Comparison of ENCODE assay signal across 18 mouse cellular contexts in the genomic region with DNA sequence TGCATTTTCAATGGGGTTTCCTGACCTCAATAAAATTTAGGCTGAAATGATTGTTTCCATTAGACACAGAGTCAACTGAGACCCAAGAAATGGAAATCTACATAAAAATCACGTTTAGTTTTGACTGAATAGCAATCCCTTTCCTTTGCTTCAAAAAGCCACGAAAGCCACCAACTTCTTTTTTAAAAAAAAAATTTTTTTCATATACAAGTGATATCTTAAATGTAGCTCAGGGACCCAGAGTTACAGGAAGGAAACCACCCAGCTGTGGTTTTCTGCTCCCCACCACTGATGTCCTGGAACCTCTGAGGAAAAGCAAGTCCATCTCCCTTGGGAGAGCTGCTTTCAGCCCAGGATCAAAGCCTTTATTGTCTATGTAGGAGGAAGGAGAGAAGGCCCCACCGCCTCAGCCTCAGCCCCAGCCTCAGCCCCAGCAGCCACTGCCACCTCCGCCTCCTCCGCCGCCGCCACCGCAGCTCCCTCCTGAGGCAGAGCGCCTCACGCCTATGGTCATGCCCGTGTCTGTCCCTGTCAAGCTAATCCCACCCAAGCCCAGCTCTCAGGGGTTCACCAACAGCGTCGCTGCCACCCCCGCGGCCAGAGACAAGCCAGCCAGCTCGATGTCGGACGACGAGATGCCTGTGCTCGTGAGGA. TPM values are rescaled to one million over a fixed set of nuclear protein-coding genes. Genes with fewer than 3 reads are reported as not detected.
DNase-seq lines count a peak whose midpoint lies in the region; ATAC-seq and TF ChIP-seq lines count a peak whose summit lies in the region.
"Had no signal": no experiment of that assay in that cellular context is flagged by ENCODE, and none has a peak within 500 bp of the region (broad histone marks: within the 10 kb centered on the region; RNA-seq: fewer than 3 reads in every experiment).

No protein-coding gene starts in this region.

- TF ChIP-seq EP300 in liver, postnatal 0 days (IDR thresholded peaks at IDR 0.05; ENCODE audit: low read depth): no peak

- H3K4me3 ChIP-seq in liver, postnatal 0 days (ENCODE audit: low read depth, low read length): no peak overlapping the region
- H3K4me3 ChIP-seq in kidney, adult 2 months (ENCODE audit: insufficient read depth, low read depth, low read length): no peak overlapping the region
- H3K4me3 ChIP-seq: embryonic facial prominence, embryonic 12.5 days; forebrain, embryonic 12.5 days; heart, embryonic 12.5 days; hindbrain, embryonic 15.5 days had no signal

- H3K27me3 ChIP-seq in liver, postnatal 0 days (ENCODE audit: insufficient read depth, low read length): no peaks in the 10 kb centered on the region
- no peaks in the 10 kb centered on the region for H3K27me3 ChIP-seq in kidney, adult 2 months (replicated peaks; ENCODE audit: control insufficient read depth, insufficient read depth, low read length)
- H3K27me3 ChIP-seq: embryonic facial prominence, embryonic 12.5 days; forebrain, embryonic 12.5 days; heart, embryonic 12.5 days; hindbrain, embryonic 15.5 days; Patski had no signal

- H3K9ac ChIP-seq in liver, postnatal 0 days (replicated peaks): no peak overlapping the region
- H3K9ac ChIP-seq: embryonic facial prominence, embryonic 12.5 days; forebrain, embryonic 12.5 days; heart, embryonic 12.5 days; hindbrain, embryonic 15.5 days had no signal

- no peak overlapping the region for H3K27ac ChIP-seq in liver, postnatal 0 days (ENCODE audit: low read depth)
- H3K27ac ChIP-seq in kidney, adult 2 months (ENCODE audit: insufficient read depth, low read depth, low read length): no peak overlapping the region
- H3K27ac ChIP-seq: embryonic facial prominence, embryonic 12.5 days; forebrain, embryonic 12.5 days; hindbrain, embryonic 15.5 days had no signal

- H3K9me3 ChIP-seq in liver, postnatal 0 days (ENCODE audit: low read length): no peaks in the 10 kb centered on the region
- H3K9me3 ChIP-seq: embryonic facial prominence, embryonic 12.5 days; forebrain, embryonic 12.5 days; heart, embryonic 12.5 days; hindbrain, embryonic 15.5 days had no signal

- TF ChIP-seq POLR2A in kidney, adult 2 months (IDR thresholded peaks at IDR 0.05; ENCODE audit: low read depth, low read length): no peak

- no peaks in the 10 kb centered on the region for H3K36me3 ChIP-seq in liver, postnatal 0 days (replicated peaks; ENCODE audit: insufficient read depth, low read length)
- H3K36me3 ChIP-seq in kidney, adult 2 months (ENCODE audit: control insufficient read depth, insufficient read depth, low read length): no peaks in the 10 kb centered on the region

- no peak for ATAC-seq in liver, postnatal 0 days
- ATAC-seq: forebrain, embryonic 16.5 days; Patski had no signal

- no peak for DNase-seq in liver, postnatal 0 days
- DNase-seq in liver: no peak
- DNase-seq in thymus, postnatal 4 days: peak; percentile 26
- no peak for DNase-seq in thymus, postnatal 14 days
- DNase-seq in ZHBTc4 (ENCODE audit: low read depth, low spot score): peak; percentile 22
- DNase-seq in embryo, embryonic 11 days: no peak
- DNase-seq in kidney, adult 2 months: no peak
- DNase-seq: adrenal gland, adult 2 months; adrenal gland, postnatal 25 days; cerebellum, adult 2 months; cerebellum, postnatal 10 days; gastrocnemius, postnatal 10 days had no signal

- TF ChIP-seq CTCF in liver, postnatal 0 days (IDR thresholded peaks at IDR 0.05; ENCODE audit: low read depth): no peak
- no peak for TF ChIP-seq CTCF in kidney, adult 2 months (conservative IDR thresholded peaks at IDR 0.05; ENCODE audit: insufficient read depth, insufficient read length, low read depth, low read length)

- 0 out of 2 replicates have a peak, but pooled peaks cover 3% of the 10 kb centered on the region for H3K4me1 ChIP-seq in liver, postnatal 0 days (ENCODE audit: insufficient read depth)
- H3K4me1 ChIP-seq in kidney, adult 2 months (ENCODE audit: control insufficient read depth, insufficient read depth, low read length): no peaks in the 10 kb centered on the region
- H3K4me1 ChIP-seq: embryonic facial prominence, embryonic 12.5 days; forebrain, embryonic 12.5 days; hindbrain, embryonic 15.5 days had no signal

- peak overlapping the region; percentile 33; the same call in 1 of the 2 replicates for H3K4me2 ChIP-seq in liver, postnatal 0 days (ENCODE audit: low read depth, low read length)
- H3K4me2 ChIP-seq: embryonic facial prominence, embryonic 12.5 days; forebrain, embryonic 12.5 days; heart, embryonic 12.5 days; hindbrain, embryonic 15.5 days had no signal

- 63% methylated on average over 20 of the region's 20 CpGs for WGBS in liver, postnatal 0 days (ENCODE audit: insufficient replicate concordance)
- 79% methylated on average over 20 of the region's 20 CpGs for WGBS in kidney, adult 2 months

RNA-seq across cellular contexts. Expression of gene Mrps10, which starts 49.6 kb away (rescaled TPM):
- 46.6 and 47.5 TPM in 2 replicates for polyA plus RNA-seq in liver, postnatal 0 days (2015; fragmentation: Nextera tagmentation; extraction: Ambion mirVana)
- 28.5 and 30.8 TPM in 2 replicates for polyA plus RNA-seq in kidney, adult 2 months (2012; rRNA removed)

Comparison
In these comparisons a context has a peak if more than half of its experiments do, and no peak if none do; other contexts are left out.
1. DNase-seq: peak in thymus, postnatal 4 days (single experiment) and ZHBTc4 (single experiment); none in liver, postnatal 0 days (single experiment), liver (single experiment), thymus, postnatal 14 days (single experiment), embryo, embryonic 11 days (single experiment) and kidney, adult 2 months (single experiment).